In genomic region chr1:135838626-135839025, GRCm38 (mm10) we compare ENCODE assay signal across 13 mouse cellular contexts. TPM values are rescaled to one million over a fixed set of nuclear protein-coding genes. Genes with fewer than 3 reads are reported as not detected.
"Had no signal": no experiment of that assay in that cellular context is flagged by ENCODE, and none has a peak within 500 bp of the region (broad histone marks: within the 10 kb centered on the region; RNA-seq: fewer than 3 reads in every experiment).

No protein-coding gene starts in this region.

- H3K27me3 ChIP-seq: limb, embryonic 12.5 days; neural tube, embryonic 13.5 days had no signal

- H3K4me2 ChIP-seq: limb, embryonic 12.5 days; liver, embryonic 13.5 days; neural tube, embryonic 13.5 days had no signal

- DNase-seq: kidney, postnatal 10 days; liver; liver, embryonic 13.5 days; lung, adult 18-20 months; midbrain, embryonic 14.5 days; right cerebral cortex, adult 18-20 months; right cerebral cortex, postnatal 25 days; thymus, postnatal 36 days had no signal

- H3K9me3 ChIP-seq: limb, embryonic 12.5 days; liver, embryonic 13.5 days; neural tube, embryonic 13.5 days had no signal

- H3K36me3 ChIP-seq: limb, embryonic 12.5 days; liver, embryonic 13.5 days; neural tube, embryonic 13.5 days had no signal

- H3K9ac ChIP-seq: limb, embryonic 12.5 days; liver, embryonic 13.5 days; neural tube, embryonic 13.5 days had no signal

- H3K27ac ChIP-seq: layer of hippocampus, adult 2 months; limb, embryonic 12.5 days; liver, embryonic 13.5 days; neural tube, embryonic 13.5 days had no signal

- H3K4me3 ChIP-seq: layer of hippocampus, adult 2 months; limb, embryonic 12.5 days; liver, embryonic 13.5 days; neural tube, embryonic 13.5 days had no signal

- H3K4me1 ChIP-seq: liver, embryonic 13.5 days had no signal

RNA-seq across cellular contexts. Expression of gene Tnnt2, which starts 2.5 kb away (rescaled TPM):
- total RNA-seq: megakaryocyte-erythroid progenitor cell, adult 5-6 weeks had no signal

RNA-seq across cellular contexts. Expression of gene Lad1, which starts 20.2 kb away (rescaled TPM):
- total RNA-seq: megakaryocyte-erythroid progenitor cell, adult 5-6 weeks had no signal

RNA-seq across cellular contexts. Expression of gene Tnni1, which starts 59.4 kb away (rescaled TPM):
- total RNA-seq: layer of hippocampus, postnatal 10 days had no signal
